In the genomic region with DNA sequence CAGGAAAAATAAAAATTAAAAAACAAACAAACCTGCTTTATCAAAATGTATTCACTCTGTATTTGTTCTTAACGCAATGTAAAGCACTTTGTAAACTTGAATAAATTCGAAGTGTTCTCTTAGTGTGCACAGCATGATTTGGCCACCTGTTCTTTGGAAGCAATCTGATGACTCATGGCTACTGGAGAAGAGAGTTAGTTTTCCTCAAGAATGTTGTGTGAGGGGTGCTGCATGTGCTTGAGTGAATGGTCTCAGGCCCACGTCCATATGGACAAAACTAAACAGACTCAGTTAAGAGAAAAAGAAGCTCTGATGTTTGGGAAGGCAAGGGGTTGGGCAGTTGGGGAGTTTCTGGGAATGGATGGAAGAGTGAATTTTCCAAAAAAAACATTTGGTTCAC, we compare ENCODE assay signal across 18 mouse cellular contexts.
"Had no signal": no experiment of that assay in that cellular context is flagged by ENCODE, and none has a peak within 500 bp of the region (broad histone marks: within the 10 kb centered on the region; RNA-seq: fewer than 3 reads in every experiment).

No protein-coding gene starts in this region.

- H3K9ac ChIP-seq: liver, embryonic 15.5 days; midbrain, embryonic 13.5 days; neural tube, embryonic 13.5 days had no signal

- H3K4me2 ChIP-seq: liver, embryonic 11.5 days; liver, embryonic 15.5 days; midbrain, embryonic 13.5 days; neural tube, embryonic 13.5 days had no signal

- ATAC-seq: hindbrain, embryonic 16.5 days; inflammation-experienced regulatory T-cells, adult 6 months; intestine, postnatal 0 days; lung, postnatal 0 days; midbrain, embryonic 13.5 days had no signal

- H3K27ac ChIP-seq: kidney, postnatal 0 days; limb, embryonic 10.5 days; liver, embryonic 15.5 days; midbrain, embryonic 13.5 days; neural tube, embryonic 13.5 days; stomach, postnatal 0 days had no signal

- H3K4me1 ChIP-seq: limb, embryonic 10.5 days; liver, embryonic 15.5 days; midbrain, embryonic 13.5 days; neural tube, embryonic 13.5 days had no signal

- DNase-seq: kidney, adult 9 months; kidney, postnatal 4 days; lung, adult 2 months; lung, postnatal 36 days; retina, postnatal 1 day; thymus, adult 18-20 months; thymus, postnatal 14 days had no signal

- H3K4me3 ChIP-seq: limb, embryonic 10.5 days; liver, embryonic 15.5 days; midbrain, embryonic 13.5 days; neural tube, embryonic 13.5 days had no signal

- H3K36me3 ChIP-seq: limb, embryonic 10.5 days; liver, embryonic 15.5 days; midbrain, embryonic 13.5 days; neural tube, embryonic 13.5 days had no signal

- H3K9me3 ChIP-seq: limb, embryonic 10.5 days; liver, embryonic 15.5 days; midbrain, embryonic 13.5 days; neural tube, embryonic 13.5 days had no signal

- H3K27me3 ChIP-seq: liver, embryonic 15.5 days; neural tube, embryonic 13.5 days had no signal
